Mouse (Mus musculus) midbrain, embryonic 10.5 days (tissue): Measurements from ENCODE around the gene Gak. TPM values are rescaled to one million over a fixed set of nuclear protein-coding genes. Genes with fewer than 3 reads are reported as not detected.
A peak's percentile ranks its signal among the peaks of the same experiment; 100 is the strongest.

ENCODE experiments used
- DNase-seq: peaks from one replicate; pipeline ENCODE4 v3.0.0-alpha.2; 2017; ENCODE audit warnings: low spot score
- H3K27ac ChIP-seq: fragments of 300-500 bp; sonication (generic); replicated peaks from 2 replicates; pipeline ENCODE4 v1.5.1; 2016; ENCODE audit warnings: mild to moderate bottlenecking
- H3K27me3 ChIP-seq: fragments of 300-500 bp; sonication (generic); 2 replicates; pipeline ENCODE4 v1.6.1; 2016; ENCODE audit warnings: low read depth, mild to moderate bottlenecking; ENCODE audit not compliant: poor library complexity, severe bottlenecking
- H3K36me3 ChIP-seq: fragments of 300-500 bp; sonication (generic); 2 replicates; pipeline ENCODE4 v1.6.1; 2016; ENCODE audit warnings: mild to moderate bottlenecking, moderate library complexity
- H3K4me1 ChIP-seq: fragments of 300-500 bp; sonication (generic); 2 replicates; pipeline ENCODE4 v1.6.1; 2016
- H3K4me3 ChIP-seq: fragments of 300-500 bp; sonication (generic); 2 replicates; pipeline ENCODE4 v1.5.1; 2016; ENCODE audit warnings: mild to moderate bottlenecking, moderate library complexity
- H3K9me3 ChIP-seq: fragments of 300-500 bp; sonication (generic); replicated peaks from 2 replicates; pipeline ENCODE4 v1.6.1; 2016; ENCODE audit warnings: mild to moderate bottlenecking
- WGBS: fragments of 180-500 bp; shearing (Covaris S2); methylation state at CpG from one replicate; pipeline ENCODE4 v1.1.7; 2016; 5-methylcytosine and 5-hydroxymethylcytosine counted together
- polyA plus RNA-seq: library from polyadenylated mRNA; unstranded; fragments of >200 nt; fragmentation: Nextera tagmentation; extraction: Ambion mirVana; gene quantifications from 2 replicates; pipeline ENCODE4 v1.2.1, GENCODE M21; 2016

Gene Gak
- polyA plus RNA-seq, 1 experiment from 2014 or later: 59.8 TPM

DNA sequence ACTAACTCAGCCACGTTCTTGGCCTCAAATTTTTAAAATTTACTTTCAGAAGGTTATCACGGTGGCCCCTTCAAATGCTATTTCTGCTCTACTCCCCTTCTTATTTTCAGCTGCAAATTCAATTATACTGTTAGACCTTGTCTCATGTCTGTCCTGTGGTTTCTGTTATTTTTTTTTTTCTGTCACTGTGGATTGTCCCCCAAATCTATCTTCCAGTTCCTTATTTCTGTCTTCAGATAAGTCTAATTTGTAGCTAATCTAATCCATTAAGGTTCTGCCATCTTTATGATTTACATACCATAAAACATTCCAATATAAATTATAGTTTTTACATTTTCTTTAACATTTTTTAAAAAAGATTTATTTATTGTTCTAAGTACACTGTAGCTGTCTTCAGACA lies 37.8 kb upstream of the Gak start:
- H3K4me1 ChIP-seq: peaks cover 19% of the 10 kb centered on the region
- no peaks in the 10 kb centered on the region for H3K9me3 ChIP-seq
- DNase-seq: no peak
- peaks cover 3% of the 10 kb centered on the region; the same call in 1 of the 2 replicates for H3K27me3 ChIP-seq
- no peak overlapping the region for H3K4me3 ChIP-seq
- H3K27ac ChIP-seq: no peak overlapping the region
- peaks cover 14% of the 10 kb centered on the region for H3K36me3 ChIP-seq
- WGBS: 84% methylated on average over 2 of the region's 2 CpGs

GRCm38 (mm10) chr5:108665066-108665465 lies 35.5 kb upstream of the Gak start:
- H3K27me3 ChIP-seq: peaks cover 3% of the 10 kb centered on the region; the same call in 1 of the 2 replicates
- H3K36me3 ChIP-seq: no peaks in the 10 kb centered on the region
- H3K4me3 ChIP-seq: no peak overlapping the region
- H3K9me3 ChIP-seq: no peaks in the 10 kb centered on the region
- 46% methylated on average over 3 of the region's 3 CpGs for WGBS
- peaks cover 26% of the 10 kb centered on the region for H3K4me1 ChIP-seq
- H3K27ac ChIP-seq: no peak overlapping the region
- DNase-seq: no peak

- Histone ChIP-seq H3K4me3 (no peak overlapping the region), H3K36me3 (peaks cover 4% of the 10 kb centered on the region), H3K4me1 (peaks cover 28% of the 10 kb centered on the region), H3K27me3 (peaks cover 3% of the 10 kb centered on the region; the same call in 1 of the 2 replicates), H3K9me3 (no peaks in the 10 kb centered on the region), H3K27ac (no peak overlapping the region)
- 89% methylated on average over 4 of the region's 4 CpGs for WGBS
- no peak for DNase-seq
Measured at GRCm38 (mm10) chr5:108662772-108663171, 33.2 kb upstream of the Gak start.

GRCm38 (mm10) chr5:108660632-108661268 lies 31.2 kb upstream of the Gak start:
- H3K27me3 ChIP-seq: peaks cover 3% of the 10 kb centered on the region; the same call in 1 of the 2 replicates
- peaks cover 28% of the 10 kb centered on the region for H3K4me1 ChIP-seq
- peak overlapping the region; percentile 86 for H3K27ac ChIP-seq
- 12% methylated on average over 36 of the region's 36 CpGs for WGBS
- H3K36me3 ChIP-seq: peaks cover 23% of the 10 kb centered on the region
- H3K4me3 ChIP-seq: peak overlapping the region; percentile 90
- no peaks in the 10 kb centered on the region for H3K9me3 ChIP-seq
- peak; percentile 87 for DNase-seq

- WGBS: 11% methylated on average over 24 of the region's 24 CpGs
- Histone ChIP-seq H3K4me3 (peak within 1 kb of the TSS; percentile 90), H3K27me3 (peaks cover 3% of the 10 kb centered on the region; the same call in 1 of the 2 replicates), H3K9me3 (no peaks in the 10 kb centered on the region), H3K4me1 (peaks cover 28% of the 10 kb centered on the region), H3K36me3 (peaks cover 30% of the 10 kb centered on the region), H3K27ac (peak within 1 kb of the TSS; percentile 86)
- DNase-seq: no peak
Measured at GRCm38 (mm10) chr5:108659698-108660631, 30.4 kb upstream of the Gak start, which contains the start of gene Idua. Gene Idua, plus strand, starts transcription at chr5:108660331.

GRCm38 (mm10) chr5:108658611-108659010 lies 29.1 kb upstream of the Gak start:
- Histone ChIP-seq H3K36me3 (peaks cover 44% of the 10 kb centered on the region), H3K9me3 (no peaks in the 10 kb centered on the region), H3K4me1 (peaks cover 28% of the 10 kb centered on the region), H3K27ac (no peak overlapping the region), H3K4me3 (no peak overlapping the region), H3K27me3 (peaks cover 3% of the 10 kb centered on the region; the same call in 1 of the 2 replicates)
- DNase-seq: no peak
- WGBS: 87% methylated on average over 1 of the region's 1 CpGs

GRCm38 (mm10) chr5:108657406-108657805 lies 27.9 kb upstream of the Gak start:
- Histone ChIP-seq H3K36me3 (peaks cover 56% of the 10 kb centered on the region), H3K9me3 (no peaks in the 10 kb centered on the region)

DNA sequence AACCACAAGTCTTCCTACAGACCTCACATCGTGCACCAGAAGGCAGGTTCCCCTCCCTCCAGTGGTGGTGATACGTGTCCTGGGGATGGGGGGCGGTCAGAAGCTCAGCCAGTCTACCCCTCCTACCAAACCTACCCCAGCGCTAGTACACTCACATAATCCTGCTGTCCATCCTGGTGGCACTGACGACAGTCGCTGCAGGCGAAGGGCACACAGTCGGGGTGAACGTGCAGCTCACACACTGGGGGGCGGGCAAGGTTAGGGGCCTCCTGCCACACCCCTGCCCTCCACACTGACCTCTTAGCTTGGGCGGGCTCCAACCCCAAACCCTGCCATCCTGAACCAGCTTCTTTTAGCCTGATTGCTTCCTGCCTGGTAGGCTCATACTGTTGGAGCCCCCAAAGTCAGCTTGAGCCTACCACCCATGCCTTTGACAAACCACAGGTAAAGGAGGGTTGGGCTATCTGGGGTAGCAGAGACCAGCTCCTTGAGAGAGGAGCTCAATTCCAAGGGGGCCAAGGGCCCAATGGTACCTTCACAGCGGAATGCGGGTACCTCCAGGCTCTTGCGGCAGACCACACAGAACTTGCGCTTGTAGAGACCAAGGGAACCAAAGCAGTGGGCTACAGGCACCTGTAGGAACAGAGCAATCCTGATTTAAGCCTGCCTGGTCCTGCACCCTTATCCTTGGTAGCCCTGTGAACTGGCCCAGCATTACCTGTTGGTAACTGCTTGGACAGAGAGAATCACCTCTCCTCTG lies 26.5 kb upstream of the Gak start:
- Histone ChIP-seq H3K4me3 (no peak overlapping the region), H3K27ac (no peak overlapping the region), H3K9me3 (no peaks in the 10 kb centered on the region), H3K36me3 (peaks cover 63% of the 10 kb centered on the region), H3K27me3 (no peaks in the 10 kb centered on the region), H3K4me1 (peaks cover 27% of the 10 kb centered on the region)
- WGBS: 93% methylated on average over 15 of the region's 15 CpGs
- DNase-seq: no peak

More at GRCm38 (mm10) chr5:108657406-108657805, 27.9 kb upstream of the Gak start:
- no peak overlapping the region for H3K4me3 ChIP-seq
- no peak for DNase-seq
- 82% methylated on average over 5 of the region's 5 CpGs for WGBS
- peaks cover 28% of the 10 kb centered on the region for H3K4me1 ChIP-seq
- H3K27ac ChIP-seq: no peak overlapping the region
- H3K27me3 ChIP-seq: no peaks in the 10 kb centered on the region

- Histone ChIP-seq H3K36me3 (peaks cover 70% of the 10 kb centered on the region), H3K27me3 (no peaks in the 10 kb centered on the region), H3K4me1 (peaks cover 21% of the 10 kb centered on the region), H3K4me3 (no peak overlapping the region), H3K27ac (no peak overlapping the region), H3K9me3 (no peaks in the 10 kb centered on the region)
- no peak for DNase-seq
- WGBS: 94% methylated on average over 9 of the region's 9 CpGs
Measured at GRCm38 (mm10) chr5:108655381-108655780, 25.8 kb upstream of the Gak start.

DNA sequence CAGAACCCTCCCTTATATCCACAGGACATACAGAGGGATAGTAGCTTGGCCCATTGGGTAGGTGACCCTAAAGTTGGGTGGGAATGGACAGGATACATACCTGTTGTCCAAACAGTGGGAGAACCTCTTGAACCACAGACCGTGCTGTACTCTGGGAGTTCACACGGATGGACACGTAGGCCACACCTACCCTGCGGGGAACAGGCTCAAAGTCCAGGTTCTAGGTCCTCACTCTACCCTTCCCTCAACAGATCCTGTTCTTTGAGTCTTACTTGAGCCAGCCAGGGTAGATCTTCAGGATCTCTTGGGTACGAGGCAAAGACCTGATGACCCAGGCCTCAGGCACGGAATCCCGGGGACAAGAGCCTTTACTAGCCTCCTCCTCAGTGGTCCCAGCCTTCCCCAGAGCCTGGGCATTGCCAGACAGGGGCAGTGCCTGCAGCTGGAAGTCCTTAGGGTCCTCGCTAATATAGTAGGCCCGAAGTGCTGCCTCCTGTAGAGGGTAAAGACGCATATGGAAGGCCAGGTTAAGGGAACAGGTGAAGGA lies 25.0 kb upstream of the Gak start:
- H3K27ac ChIP-seq: no peak overlapping the region
- DNase-seq: no peak
- no peaks in the 10 kb centered on the region for H3K27me3 ChIP-seq
- H3K9me3 ChIP-seq: no peaks in the 10 kb centered on the region
- peaks cover 79% of the 10 kb centered on the region for H3K36me3 ChIP-seq
- H3K4me1 ChIP-seq: peaks cover 12% of the 10 kb centered on the region
- WGBS: 94% methylated on average over 10 of the region's 10 CpGs
- H3K4me3 ChIP-seq: no peak overlapping the region

DNA sequence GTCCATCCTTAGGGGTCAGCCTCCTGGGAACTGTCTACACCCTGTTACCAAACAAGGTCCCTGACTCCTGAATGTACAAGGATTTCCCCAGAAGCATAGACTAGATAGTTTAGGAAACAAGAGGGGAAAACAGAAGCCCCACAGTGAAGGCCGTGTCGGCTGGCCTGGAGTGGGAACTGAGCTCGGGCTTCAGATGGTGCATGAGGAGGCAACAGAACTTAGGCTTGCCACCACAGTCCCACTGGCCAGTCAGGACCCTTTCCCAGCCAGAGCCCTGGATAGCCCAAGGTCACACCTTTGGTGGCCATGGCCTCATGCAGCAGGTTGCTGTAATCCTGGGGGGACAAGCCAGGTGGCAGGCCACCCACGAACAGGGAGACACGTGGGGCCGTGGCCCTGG lies 23.8 kb upstream of the Gak start:
- Histone ChIP-seq H3K4me3 (no peak overlapping the region), H3K4me1 (peaks cover under 1% of the 10 kb centered on the region; the same call in 1 of the 2 replicates), H3K27ac (no peak overlapping the region), H3K9me3 (no peaks in the 10 kb centered on the region), H3K36me3 (peaks cover 90% of the 10 kb centered on the region), H3K27me3 (no peaks in the 10 kb centered on the region)
- no peak for DNase-seq
- WGBS: 87% methylated on average over 6 of the region's 6 CpGs

GRCm38 (mm10) chr5:108651823-108652222 lies 22.3 kb upstream of the Gak start:
- no peak overlapping the region for H3K27ac ChIP-seq
- H3K9me3 ChIP-seq: no peaks in the 10 kb centered on the region
- no peak overlapping the region for H3K4me3 ChIP-seq
- no peaks in the 10 kb centered on the region for H3K4me1 ChIP-seq
- no peaks in the 10 kb centered on the region for H3K27me3 ChIP-seq
- WGBS: 59% methylated on average over 1 of the region's 1 CpGs
- no peak for DNase-seq
- H3K36me3 ChIP-seq: peaks cover 92% of the 10 kb centered on the region
